Mouse (Mus musculus) embryonic facial prominence, embryonic 10.5 days (tissue): ENCODE results near the gene Fam169b. TPM values are rescaled to one million over a fixed set of nuclear protein-coding genes. Genes with fewer than 3 reads are reported as not detected.
A peak's percentile ranks its signal among the peaks of the same experiment; 100 is the strongest.

Source experiments
- DNase-seq: peaks from one replicate; pipeline ENCODE4 v3.0.0-alpha.2; 2017; ENCODE audit warnings: low spot score
- H3K27ac ChIP-seq: fragments of 300-500 bp; sonication (generic); replicated peaks from 2 replicates; pipeline ENCODE4 v1.5.1; 2016; ENCODE audit warnings: mild to moderate bottlenecking
- H3K27me3 ChIP-seq: fragments of 300-500 bp; sonication (generic); replicated peaks from 2 replicates; pipeline ENCODE4 v1.6.1; 2016; ENCODE audit warnings: low read depth, mild to moderate bottlenecking; ENCODE audit not compliant: poor library complexity, severe bottlenecking
- H3K36me3 ChIP-seq: fragments of 300-500 bp; sonication (generic); replicated peaks from 2 replicates; pipeline ENCODE4 v1.6.1; 2016; ENCODE audit warnings: mild to moderate bottlenecking, moderate library complexity
- H3K4me1 ChIP-seq: fragments of 300-500 bp; sonication (generic); 2 replicates; pipeline ENCODE4 v1.6.1; 2016
- H3K4me3 ChIP-seq: fragments of 300-500 bp; sonication (generic); 2 replicates; pipeline ENCODE4 v1.5.1; 2016; ENCODE audit warnings: mild to moderate bottlenecking, moderate library complexity
- H3K9me3 ChIP-seq: fragments of 300-500 bp; sonication (generic); 2 replicates; pipeline ENCODE4 v1.6.1; 2016; ENCODE audit warnings: mild to moderate bottlenecking
- WGBS: fragments of 180-500 bp; shearing (Covaris S2); methylation state at CpG from one replicate; pipeline ENCODE4 v1.1.7; 2016; 5-methylcytosine and 5-hydroxymethylcytosine counted together
- polyA plus RNA-seq: library from polyadenylated mRNA; unstranded; fragments of >200 nt; fragmentation: Nextera tagmentation; extraction: Ambion mirVana; gene quantifications from 2 replicates; pipeline ENCODE4 v1.2.1, GENCODE M21; 2016

The Fam169b gene
- polyA plus RNA-seq, 1 experiment from 2014 or later, result 1.4 TPM

- Histone ChIP-seq H3K9me3 (no peaks in the 10 kb centered on the region), H3K4me3 (no peak overlapping the region), H3K4me1 (peaks cover 16% of the 10 kb centered on the region), H3K27me3 (no peaks in the 10 kb centered on the region), H3K36me3 (no peaks in the 10 kb centered on the region), H3K27ac (peak overlapping the region; percentile 41)
- WGBS, result 68% methylated on average over 16 of the region's 16 CpGs
- DNase-seq, result no peak
These were observed 20.6 kb downstream of the Fam169b start for GRCm38 (mm10) chr7:68293997-68294789.

DNA sequence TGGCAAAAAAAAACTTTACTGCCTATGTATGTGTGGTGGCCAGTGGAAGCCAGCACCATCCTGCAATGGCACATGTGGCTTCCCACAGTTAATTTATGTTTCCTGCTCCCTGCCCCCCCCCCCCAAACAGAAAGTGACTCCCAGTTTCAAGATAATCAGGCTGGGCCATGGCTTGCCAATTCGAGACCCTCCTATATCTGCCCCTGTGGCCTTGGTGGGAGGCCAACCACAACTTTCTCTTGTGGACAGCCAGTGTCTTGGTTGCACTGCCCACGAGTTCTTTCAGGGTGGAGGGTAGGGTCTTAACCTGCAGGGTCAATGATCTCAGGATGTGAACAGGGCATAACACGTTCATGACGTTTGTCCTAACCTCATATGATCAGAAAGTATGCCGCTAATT, 22.8 kb downstream of the Fam169b start:
- no peaks in the 10 kb centered on the region for H3K36me3 ChIP-seq
- WGBS, result 88% methylated on average over 5 of the region's 5 CpGs
- no peak overlapping the region for H3K4me3 ChIP-seq
- H3K27ac ChIP-seq, result no peak overlapping the region
- H3K9me3 ChIP-seq, result no peaks in the 10 kb centered on the region
- H3K27me3 ChIP-seq, result no peaks in the 10 kb centered on the region
- no peak for DNase-seq
- H3K4me1 ChIP-seq, result peaks cover 12% of the 10 kb centered on the region

DNA sequence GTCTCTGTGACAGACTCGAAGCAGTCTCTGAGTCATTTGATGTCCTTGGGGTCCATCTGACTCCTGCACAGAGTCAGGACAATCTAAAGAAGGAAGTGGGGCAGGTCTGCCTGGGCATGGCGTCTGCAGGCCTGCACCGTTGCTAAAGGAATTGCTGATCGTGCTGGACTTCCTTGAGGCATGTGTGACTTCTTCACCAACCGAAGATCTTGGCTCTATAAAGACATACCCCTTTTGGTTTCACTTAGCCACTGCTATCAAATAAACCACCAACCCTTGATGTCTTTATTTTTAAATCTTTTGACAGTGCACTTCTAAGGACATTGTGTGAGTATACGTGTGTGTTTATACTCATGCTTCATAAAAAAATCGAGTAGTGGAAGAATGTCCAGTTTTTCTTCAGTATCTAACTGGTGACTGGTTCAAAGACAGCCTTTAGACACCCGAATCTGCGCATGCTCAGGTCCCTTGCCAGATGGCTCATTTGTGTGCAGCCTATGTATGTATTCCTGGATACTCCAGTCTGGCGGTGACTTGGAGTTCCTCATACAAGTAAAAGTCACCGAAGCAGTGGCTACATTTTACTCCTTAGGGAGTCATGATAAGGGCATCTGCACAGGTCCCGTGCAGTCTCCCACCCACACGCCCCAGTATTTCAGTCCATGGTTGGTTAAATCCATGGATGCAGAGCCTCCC, 24.9 kb downstream of the Fam169b start:
- 87% methylated on average over 13 of the region's 13 CpGs for WGBS

GRCm38 (mm10) chr7:68301160-68301559, 27.5 kb downstream of the Fam169b start:
- Histone ChIP-seq H3K4me1 (peaks cover 24% of the 10 kb centered on the region), H3K27me3 (no peaks in the 10 kb centered on the region), H3K4me3 (no peak overlapping the region), H3K27ac (no peak overlapping the region), H3K36me3 (no peaks in the 10 kb centered on the region), H3K9me3 (no peaks in the 10 kb centered on the region)
- WGBS, result 86% methylated on average over 7 of the region's 7 CpGs
- no peak for DNase-seq

More for the DNA sequence above, 24.9 kb downstream of the Fam169b start:
- peaks cover 20% of the 10 kb centered on the region for H3K4me1 ChIP-seq
- no peaks in the 10 kb centered on the region for H3K9me3 ChIP-seq
- DNase-seq, result no peak
- H3K36me3 ChIP-seq, result no peaks in the 10 kb centered on the region
- no peak overlapping the region for H3K27ac ChIP-seq
- no peaks in the 10 kb centered on the region for H3K27me3 ChIP-seq
- no peak overlapping the region for H3K4me3 ChIP-seq

GRCm38 (mm10) chr7:68302586-68303433, 29.2 kb downstream of the Fam169b start:
- H3K36me3 ChIP-seq, result no peaks in the 10 kb centered on the region
- 34% methylated on average over 18 of the region's 18 CpGs for WGBS
- peaks cover 27% of the 10 kb centered on the region for H3K4me1 ChIP-seq
- H3K27me3 ChIP-seq, result no peaks in the 10 kb centered on the region
- H3K4me3 ChIP-seq, result 0 out of 2 replicates have a peak overlapping the region, but pooled peaks have one; percentile 12
- peak overlapping the region; percentile 72 for H3K27ac ChIP-seq
- no peaks in the 10 kb centered on the region for H3K9me3 ChIP-seq
- peak; percentile 82 for DNase-seq

DNA sequence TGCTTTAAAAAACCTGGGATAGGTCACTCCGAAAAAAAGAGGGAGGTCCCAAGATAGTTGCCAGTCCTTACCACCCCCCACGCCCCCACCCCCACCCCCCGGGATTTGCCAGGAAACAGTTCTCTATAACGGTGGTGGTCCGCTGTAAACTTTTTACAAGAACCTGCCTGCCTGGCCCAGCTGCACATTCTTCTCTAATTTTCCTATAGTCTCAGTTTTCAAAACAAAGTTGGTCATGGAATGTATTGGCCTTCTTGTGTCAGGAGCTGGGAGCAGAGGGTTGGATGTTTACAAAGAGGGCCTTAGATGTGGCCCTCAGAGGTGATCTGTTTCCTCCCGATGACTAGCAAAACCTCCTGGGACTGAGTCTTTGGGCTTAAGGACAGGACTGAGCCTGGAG, 30.0 kb downstream of the Fam169b start:
- Histone ChIP-seq H3K9me3 (no peaks in the 10 kb centered on the region), H3K27me3 (no peaks in the 10 kb centered on the region), H3K4me3 (no peak overlapping the region), H3K36me3 (no peaks in the 10 kb centered on the region), H3K4me1 (peaks cover 29% of the 10 kb centered on the region), H3K27ac (peak overlapping the region; percentile 5)
- 30% methylated on average over 6 of the region's 6 CpGs for WGBS
- DNase-seq, result peak; percentile 64

- no peak overlapping the region for H3K4me3 ChIP-seq
- no peaks in the 10 kb centered on the region for H3K27me3 ChIP-seq
- H3K27ac ChIP-seq, result no peak overlapping the region
- H3K36me3 ChIP-seq, result no peaks in the 10 kb centered on the region
- DNase-seq, result no peak
- H3K4me1 ChIP-seq, result peaks cover 29% of the 10 kb centered on the region
- WGBS, result 75% methylated on average over 11 of the region's 11 CpGs
- H3K9me3 ChIP-seq, result no peaks in the 10 kb centered on the region
These were observed 32.3 kb downstream of the Fam169b start for GRCm38 (mm10) chr7:68305781-68306575.

GRCm38 (mm10) chr7:68306756-68307155, 33.1 kb downstream of the Fam169b start:
- Histone ChIP-seq H3K4me1 (peaks cover 32% of the 10 kb centered on the region), H3K27me3 (no peaks in the 10 kb centered on the region), H3K4me3 (no peak overlapping the region), H3K9me3 (no peaks in the 10 kb centered on the region), H3K27ac (no peak overlapping the region), H3K36me3 (no peaks in the 10 kb centered on the region)
- 95% methylated on average over 8 of the region's 8 CpGs for WGBS
- no peak for DNase-seq

- no peak overlapping the region for H3K4me3 ChIP-seq
- no peak overlapping the region for H3K27ac ChIP-seq
- WGBS, result 75% methylated on average over 6 of the region's 6 CpGs
- no peak for DNase-seq
- H3K36me3 ChIP-seq, result no peaks in the 10 kb centered on the region
- H3K4me1 ChIP-seq, result peaks cover 34% of the 10 kb centered on the region
- no peaks in the 10 kb centered on the region for H3K27me3 ChIP-seq
- H3K9me3 ChIP-seq, result no peaks in the 10 kb centered on the region
These were observed 37.8 kb downstream of the Fam169b start for GRCm38 (mm10) chr7:68311469-68311868.

DNA sequence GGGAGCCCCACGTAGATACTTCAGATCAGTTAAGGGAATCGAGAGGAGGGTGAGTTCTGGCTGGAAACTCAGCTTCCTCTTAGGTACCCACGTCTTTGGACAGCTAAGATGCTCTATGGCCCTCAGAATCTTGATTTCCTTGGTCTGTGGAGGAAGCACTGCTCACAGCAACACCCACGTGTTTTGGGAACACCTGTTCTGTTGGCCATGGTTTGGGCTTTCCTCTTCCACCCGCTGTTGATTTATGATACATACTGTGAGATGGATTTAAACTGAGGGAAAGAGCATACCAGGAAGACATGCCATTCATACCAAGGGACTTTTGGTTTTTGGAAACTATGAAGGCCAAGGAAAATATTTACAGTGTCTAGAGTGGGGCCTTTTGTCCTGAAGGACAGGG, 38.8 kb downstream of the Fam169b start:
- H3K4me3 ChIP-seq, result no peak overlapping the region
- no peak for DNase-seq
- 84% methylated on average over 5 of the region's 5 CpGs for WGBS

DNA sequence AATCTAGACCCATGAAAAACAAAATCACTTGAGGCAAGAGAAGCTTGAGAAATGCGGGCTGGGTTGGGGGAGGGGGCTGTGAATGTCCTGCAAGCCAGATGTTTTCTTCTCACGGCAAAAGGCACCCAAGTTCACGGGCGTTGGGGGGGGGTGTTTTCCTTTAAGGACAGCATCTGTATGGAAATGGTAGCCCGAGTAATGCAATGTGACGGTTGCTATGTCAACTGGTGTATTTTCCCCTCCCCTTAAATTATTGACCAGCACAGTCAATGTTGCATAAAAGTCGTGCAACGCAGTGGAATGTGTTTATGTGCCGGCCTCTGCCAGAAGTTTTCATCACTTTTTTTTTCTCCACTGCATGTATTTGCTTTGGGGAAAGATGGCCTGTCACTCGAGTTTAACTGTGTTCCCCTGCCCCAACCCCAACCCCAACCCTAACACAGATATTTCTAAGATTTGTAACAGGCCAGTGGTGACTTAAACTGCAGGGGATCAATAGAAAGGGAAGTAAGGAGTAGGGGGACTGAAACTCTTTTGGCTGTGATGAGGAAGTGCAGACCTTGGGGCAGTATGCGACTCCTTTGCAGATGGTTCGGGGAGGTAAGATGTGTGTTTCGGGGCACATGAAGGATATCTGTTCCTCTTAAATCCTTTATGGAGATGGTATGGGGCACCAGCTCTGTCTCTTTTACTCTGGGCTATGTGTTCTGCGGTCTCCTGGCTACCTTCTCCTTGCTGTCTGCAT, 39.6 kb downstream of the Fam169b start:
- Histone ChIP-seq H3K4me3 (no peak overlapping the region), H3K36me3 (no peaks in the 10 kb centered on the region), H3K27ac (no peak overlapping the region), H3K9me3 (no peaks in the 10 kb centered on the region), H3K27me3 (no peaks in the 10 kb centered on the region), H3K4me1 (peaks cover 36% of the 10 kb centered on the region)
- WGBS, result 69% methylated on average over 14 of the region's 14 CpGs
- peak; percentile 54 for DNase-seq

More for the DNA sequence above, 38.8 kb downstream of the Fam169b start:
- Histone ChIP-seq H3K4me1 (peaks cover 34% of the 10 kb centered on the region), H3K9me3 (no peaks in the 10 kb centered on the region), H3K36me3 (no peaks in the 10 kb centered on the region), H3K27me3 (no peaks in the 10 kb centered on the region), H3K27ac (no peak overlapping the region)
